Mouse (Mus musculus) heart, adult 8-10 months (tissue): ENCODE results near the gene Adgrb2. TPM values are rescaled to one million over a fixed set of nuclear protein-coding genes. Genes with fewer than 3 reads are reported as not detected.

Experiments
- DNase-seq: peaks from one replicate; pipeline ENCODE4 v3.0.0; 2022; ENCODE audit warnings: low spot score
- total RNA-seq, 4 experiments: library from RNA; stranded (reverse); gene quantifications; 2 replicates each; pipeline ENCODE4 v1.2.4; 2022

The Adgrb2 gene
- total RNA-seq, 4 experiments from 2014 or later = 1.7 to 2.3 (median 1.9) TPM

DNA sequence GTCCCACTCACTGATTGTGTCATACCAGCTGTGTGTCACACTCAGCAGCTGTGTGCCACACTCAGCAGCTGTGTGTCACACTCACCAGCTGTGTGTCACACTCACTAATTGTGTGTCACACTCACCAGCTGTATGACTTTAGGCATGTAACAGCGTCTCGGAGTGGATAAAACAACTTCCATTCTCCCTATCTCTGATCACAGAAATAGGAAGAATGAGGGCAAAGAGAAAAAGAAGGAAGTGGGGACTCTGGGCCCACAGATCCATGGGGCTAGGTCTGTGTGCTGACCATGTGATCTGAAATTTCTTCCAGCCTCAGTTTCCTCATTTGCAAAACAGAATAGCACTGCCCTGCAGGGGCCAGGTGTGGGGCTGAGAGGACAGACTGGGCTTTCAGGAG, 87.1 kb downstream of the Adgrb2 start:
- DNase-seq = no peak

Other genes with a start within 250 kb of the Adgrb2 start
- gene Khdrbs1, start 242.6 kb upstream of the Adgrb2 start, total RNA-seq = 10 to 100 TPM; 33.9 to 38.6 (median 37.7) TPM
- 100 to 1,000 TPM; 196 to 239 (median 228) TPM for gene Ptp4a2, start 173.7 kb upstream of the Adgrb2 start, total RNA-seq
- under 1 TPM in 1 of 4 experiments, not detected in 3; 0.09 TPM for gene Spocd1, start 55.6 kb upstream of the Adgrb2 start, total RNA-seq
- 1 to 10 TPM; 3.6 to 8.0 (median 4.8) TPM for gene Col16a1, start 63.0 kb downstream of the Adgrb2 start, total RNA-seq
- gene Pef1, start 117.7 kb downstream of the Adgrb2 start, total RNA-seq = 10 to 100 TPM; 31.1 to 42.7 (median 38.2) TPM
- gene Hcrtr1, start 154.5 kb downstream of the Adgrb2 start, total RNA-seq = not detected
- gene Tinagl1, start 190.3 kb downstream of the Adgrb2 start, total RNA-seq = 10 to 100 TPM; 44.8 to 57.2 (median 49.5) TPM
- gene Gm853, start 237.5 kb downstream of the Adgrb2 start, total RNA-seq = not detected